Mouse (Mus musculus): ENCODE results near the gene Tmem219.

The Tmem219 gene

GRCm38 (mm10) chr7:126922624-126923060 is at the start of gene Tmem219:
Gene Tmem219 (minus strand): TSS chr7:126922917.
- in situ Hi-C loops (cut with MboI, MseI), result no loop called here

GRCm38 (mm10) chr7:126967361-126967760 is 44.6 kb upstream of the Tmem219 start:
- in situ Hi-C loops (cut with MboI, MseI), result no loop called here

- in situ Hi-C loops (cut with MboI, MseI), result no loop called here
Observed at GRCm38 (mm10) chr7:126965568-126965967, 42.9 kb upstream of the Tmem219 start.

GRCm38 (mm10) chr7:126963548-126964286 is 41.0 kb upstream of the Tmem219 start:
- in situ Hi-C loops (cut with MboI, MseI), result no loop called here

GRCm38 (mm10) chr7:126961965-126962364 is 39.2 kb upstream of the Tmem219 start:
- in situ Hi-C loops (cut with MboI, MseI), result no loop called here

GRCm38 (mm10) chr7:126961095-126961494 is 38.4 kb upstream of the Tmem219 start:
- in situ Hi-C loops (cut with MboI, MseI), result no loop called here

- in situ Hi-C loops (cut with MboI, MseI), result no loop called here
Observed at GRCm38 (mm10) chr7:126959780-126960179, 37.1 kb upstream of the Tmem219 start.

GRCm38 (mm10) chr7:126955125-126955524 is 32.4 kb upstream of the Tmem219 start:
- in situ Hi-C loops (cut with MboI, MseI), result no loop called here

GRCm38 (mm10) chr7:126952646-126953045 is 29.9 kb upstream of the Tmem219 start:
- in situ Hi-C loops (cut with MboI, MseI), result loop anchor here (5.0 kb wide), 1 partner anchor 120 kb away; the partner anchor contains the start of gene 4930451I11Rik

GRCm38 (mm10) chr7:126951741-126952140 is 29.0 kb upstream of the Tmem219 start:
- in situ Hi-C loops (cut with MboI, MseI), result loop anchor here (5.0 kb wide), 1 partner anchor 119 kb away; the partner anchor contains the start of gene 4930451I11Rik

GRCm38 (mm10) chr7:126950647-126951615 is 28.2 kb upstream of the Tmem219 start:
- in situ Hi-C loops (cut with MboI, MseI), result loop anchor here (5.0 kb wide), 1 partner anchor 119 kb away; the partner anchor contains the start of gene 4930451I11Rik

GRCm38 (mm10) chr7:126949793-126950646 is 27.3 kb upstream of the Tmem219 start, which contains the start of gene Sez6l2:
Gene Sez6l2 (plus strand): TSS chr7:126950563.
- in situ Hi-C loops (cut with MboI, MseI), result loop anchor here (5.0 kb wide), 1 partner anchor 118 kb away; the partner anchor contains the start of gene 4930451I11Rik

- in situ Hi-C loops (cut with MboI, MseI), result no loop called here
Observed at GRCm38 (mm10) chr7:126949403-126949792, 26.7 kb upstream of the Tmem219 start, which contains the start of gene Asphd1. Gene Asphd1 (minus strand): TSS chr7:126949582.

GRCm38 (mm10) chr7:126948626-126949025 is 25.9 kb upstream of the Tmem219 start:
- in situ Hi-C loops (cut with MboI, MseI), result no loop called here

GRCm38 (mm10) chr7:126946530-126946929 is 23.8 kb upstream of the Tmem219 start:
- in situ Hi-C loops (cut with MboI, MseI), result no loop called here

GRCm38 (mm10) chr7:126941801-126942200 is 19.1 kb upstream of the Tmem219 start:
- in situ Hi-C loops (cut with MboI, MseI), result no loop called here

- in situ Hi-C loops (cut with MboI, MseI), result no loop called here
Observed at GRCm38 (mm10) chr7:126941171-126941570, 18.5 kb upstream of the Tmem219 start.

- in situ Hi-C loops (cut with MboI, MseI), result no loop called here
Observed at GRCm38 (mm10) chr7:126932652-126933051, 9.9 kb upstream of the Tmem219 start.

GRCm38 (mm10) chr7:126929046-126929445 is 6.3 kb upstream of the Tmem219 start:
- in situ Hi-C loops (cut with MboI, MseI), result loop anchor here (5.0 kb wide), 1 partner anchor 52 kb away; no protein-coding TSS in a partner anchor

- in situ Hi-C loops (cut with MboI, MseI), result loop anchor here (5.0 kb wide), 1 partner anchor 51 kb away; no protein-coding TSS in a partner anchor
Observed at GRCm38 (mm10) chr7:126928384-126929037, 5.8 kb upstream of the Tmem219 start, which contains the start of gene Kctd13. Gene Kctd13 (plus strand): TSS chr7:126928879.

Data from regulatory T cell (primary cell).